Mouse (Mus musculus) CD4-positive, CD25-positive, alpha-beta regulatory T cell, adult 4 months (primary cell): Measurements from ENCODE around the gene Nav3. TPM values are rescaled to one million over a fixed set of nuclear protein-coding genes. Genes with fewer than 3 reads are reported as not detected.

ENCODE experiments used
- ATAC-seq: one replicate; pipeline ENCODE4 v1.8.0; 2017
- polyA plus RNA-seq, 2 experiments: library from polyadenylated mRNA; unstranded; fragments of 100-300 nt; shearing (Covaris generic); gene quantifications; one replicate each; pipeline ENCODE4 v1.2.1; 2017

Gene Nav3
- polyA plus RNA-seq, 2 experiments from 2014 or later, result 0.05 TPM; not detected in 1

GRCm38 (mm10) chr10:109641806-109642205 lies 814.2 kb downstream of the Nav3 start:
- ATAC-seq, result no peak

GRCm38 (mm10) chr10:109637702-109638101 lies 818.3 kb downstream of the Nav3 start:
- ATAC-seq, result no peak
